Mouse (Mus musculus) induced T-regulatory cell, adult 2 months (primary cell): Measurements from ENCODE around the gene Gm4792.

ENCODE experiments used
- DNase-seq: peaks from one replicate; pipeline ENCODE4 v3.0.0-alpha.2; 2012; ENCODE audit warnings: low read depth

Gene Gm4792

DNA sequence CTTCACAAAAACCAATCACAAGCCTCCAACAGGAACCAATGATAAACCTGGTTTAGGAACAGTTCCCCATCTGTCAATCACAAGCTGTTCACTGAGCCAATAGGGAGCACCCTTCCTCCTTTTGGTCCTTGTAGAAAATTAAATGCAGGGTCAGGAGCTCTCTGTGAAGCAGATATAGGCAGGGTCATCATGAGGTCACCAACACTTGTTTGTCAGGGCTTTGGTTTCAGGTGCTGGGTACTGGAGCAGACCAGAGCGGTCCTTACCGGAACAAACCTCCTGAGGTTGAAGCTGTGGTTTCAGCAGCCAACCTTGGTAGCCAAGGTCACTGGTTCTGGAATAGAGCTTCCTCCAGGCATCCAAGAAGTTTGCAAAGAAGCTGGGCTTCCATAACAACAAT, 798 bp upstream of the Gm4792 start:
- no peak for DNase-seq

DNA sequence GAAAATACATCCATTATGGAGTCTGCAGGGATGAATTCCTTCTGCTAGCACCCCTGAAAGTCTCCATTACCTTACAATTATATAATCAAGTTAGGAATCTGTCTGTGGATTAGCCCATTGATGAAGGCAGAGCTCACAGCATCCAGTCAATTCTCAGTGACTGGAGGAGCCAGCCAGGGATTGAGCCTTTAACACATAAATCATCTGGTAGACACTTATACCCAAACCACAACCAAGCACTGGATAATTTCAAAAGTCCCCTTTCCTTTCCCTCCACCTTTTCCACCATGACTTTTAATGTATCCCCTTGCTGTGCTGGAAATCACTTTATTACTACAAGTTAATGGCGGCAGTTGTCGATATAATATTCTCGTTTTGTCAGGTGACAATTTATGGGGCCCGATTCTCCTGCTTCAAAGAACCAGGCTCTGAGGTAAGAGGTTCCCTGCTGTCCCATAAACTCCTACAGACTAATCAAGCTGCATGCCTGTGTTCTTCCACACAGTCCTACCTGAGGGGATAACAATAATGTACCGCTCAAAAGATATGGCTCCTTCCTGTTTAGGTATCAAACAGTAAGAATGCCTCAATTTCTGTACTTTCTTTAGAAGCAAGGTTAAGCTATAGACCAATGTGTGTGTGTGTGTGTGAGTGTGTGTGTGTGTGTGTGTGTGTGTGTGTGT, 2.4 kb downstream of the Gm4792 start:
- DNase-seq = no peak

DNA sequence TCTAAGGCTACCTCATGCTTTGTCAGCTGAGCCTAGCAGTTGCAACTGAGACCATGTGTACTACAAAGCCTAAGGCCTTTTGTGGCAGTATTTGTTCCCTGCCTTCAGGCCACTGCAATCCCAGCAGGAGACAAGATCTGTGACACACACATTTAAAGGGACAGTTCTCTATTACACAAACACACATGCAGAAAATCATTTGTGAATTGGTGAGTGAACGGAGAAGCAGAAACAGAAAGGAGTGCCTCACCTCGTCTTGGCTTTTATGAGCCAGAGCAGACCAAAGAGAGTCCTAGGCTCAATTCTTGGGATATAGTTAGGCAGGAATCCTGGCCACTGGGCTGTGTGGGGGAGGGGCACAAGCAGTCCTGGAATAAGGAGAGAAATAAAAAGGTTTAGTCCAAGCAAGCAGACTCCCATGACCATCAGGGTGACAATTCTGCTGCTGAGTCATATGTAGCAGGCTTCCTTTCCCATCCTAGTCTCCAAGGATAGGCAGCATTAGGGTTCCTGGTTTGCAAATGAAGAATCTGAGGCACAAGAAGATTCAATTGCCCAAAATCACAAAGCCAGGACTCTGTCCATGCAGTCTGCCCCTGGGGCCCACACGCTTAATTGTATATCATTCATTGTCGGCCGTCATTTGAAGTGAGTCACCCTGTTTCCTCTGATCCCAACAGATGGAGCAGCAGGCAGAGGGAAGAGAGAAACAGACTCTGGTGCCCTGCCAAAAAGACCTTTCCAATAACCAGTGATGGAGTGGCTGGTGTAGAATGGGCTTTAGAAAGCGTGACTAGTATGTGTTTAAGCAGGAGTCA, 3.4 kb downstream of the Gm4792 start:
- DNase-seq = no peak

DNA sequence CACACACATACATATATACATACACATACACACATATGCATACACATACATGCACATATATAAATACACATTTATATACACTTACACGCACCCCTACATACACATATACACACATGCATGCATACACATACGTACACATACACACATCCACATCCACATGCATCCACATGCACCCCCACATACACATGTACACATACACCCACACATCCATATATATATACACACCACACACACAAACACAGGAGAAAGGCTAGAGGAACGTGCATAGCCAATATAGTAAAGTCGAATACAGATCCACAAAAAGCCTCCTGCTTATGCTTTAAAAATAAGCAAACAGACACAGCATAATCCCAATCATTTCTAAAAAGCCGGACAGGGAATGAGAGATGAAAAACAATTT, 4.1 kb downstream of the Gm4792 start:
- DNase-seq = no peak

DNA sequence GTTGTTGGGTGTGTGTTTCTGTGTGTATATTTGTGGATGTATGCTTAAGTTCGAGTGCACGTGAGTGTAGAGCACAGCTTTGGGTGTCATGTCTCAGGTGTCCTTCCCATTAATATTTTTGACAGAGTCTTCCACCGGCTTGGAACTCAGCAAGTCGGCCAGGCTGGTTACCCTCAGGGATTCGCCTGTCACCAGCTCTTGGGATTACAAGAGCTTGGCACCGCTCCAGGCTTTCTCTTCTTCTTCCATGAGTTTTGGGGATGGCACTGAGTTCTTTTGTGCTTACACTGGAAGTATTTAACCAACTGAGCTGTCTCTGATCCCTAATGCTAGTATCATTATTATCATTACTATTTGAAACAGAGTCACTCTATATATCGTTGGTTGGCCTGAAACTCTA, 15.7 kb downstream of the Gm4792 start:
- DNase-seq = no peak

DNA sequence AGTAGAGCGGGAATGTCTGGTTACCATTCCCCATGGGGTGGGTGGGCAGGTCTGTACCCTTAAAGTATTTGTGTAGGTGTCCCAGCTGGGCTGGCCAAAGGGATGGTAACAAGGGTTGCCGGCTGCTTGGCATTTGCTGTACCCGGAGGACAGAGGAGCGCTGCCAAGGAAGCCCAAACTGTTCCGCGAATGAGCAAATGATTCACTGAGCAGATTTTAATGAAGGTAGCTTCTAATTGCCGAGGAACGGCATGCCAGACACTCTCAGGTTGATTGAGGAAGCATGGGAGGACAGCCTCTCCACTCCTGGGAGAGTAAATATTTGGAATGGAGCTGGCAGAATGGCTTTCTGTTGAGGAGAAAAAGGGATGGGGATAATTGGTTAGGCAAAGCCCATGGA, 16.3 kb downstream of the Gm4792 start:
- no peak for DNase-seq

DNA sequence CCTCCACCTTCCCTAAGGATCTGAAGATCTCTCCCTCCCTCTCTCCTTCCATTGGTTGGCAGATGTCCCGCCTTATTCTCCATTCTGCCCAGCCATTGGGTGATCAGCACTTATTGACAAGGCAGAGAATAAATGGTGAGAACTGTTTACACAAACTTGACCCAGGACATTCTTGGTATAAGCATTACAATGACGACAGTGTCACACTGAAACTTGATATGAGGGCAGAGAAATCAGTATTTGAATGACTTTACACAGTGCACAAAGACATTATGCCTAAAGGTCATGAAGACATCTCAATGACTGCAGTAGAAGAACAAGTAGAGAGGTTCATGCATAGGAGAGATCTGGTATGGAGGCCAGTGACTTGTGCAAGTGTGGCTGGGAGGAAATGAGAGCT, 22.0 kb downstream of the Gm4792 start:
- DNase-seq = no peak

DNA sequence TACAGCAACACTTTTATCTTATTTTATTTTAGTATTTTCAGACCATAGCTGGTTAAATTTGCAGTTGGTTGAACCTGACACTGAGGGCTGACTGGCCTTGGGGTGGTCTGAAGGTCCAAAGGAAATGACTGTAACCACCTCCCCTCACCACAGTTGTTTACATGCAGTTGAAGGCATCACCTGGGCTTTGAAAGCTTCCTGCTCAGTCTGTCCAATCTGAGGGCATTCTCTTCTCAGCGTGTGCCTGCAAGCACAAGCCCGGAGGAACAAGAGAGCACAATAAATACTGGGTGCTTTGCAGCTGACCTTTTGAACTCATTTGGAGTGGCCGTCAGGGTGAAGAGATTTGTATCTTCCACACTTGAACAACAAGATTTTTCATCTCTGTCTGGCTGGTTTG, 23.2 kb downstream of the Gm4792 start:
- no peak for DNase-seq

DNA sequence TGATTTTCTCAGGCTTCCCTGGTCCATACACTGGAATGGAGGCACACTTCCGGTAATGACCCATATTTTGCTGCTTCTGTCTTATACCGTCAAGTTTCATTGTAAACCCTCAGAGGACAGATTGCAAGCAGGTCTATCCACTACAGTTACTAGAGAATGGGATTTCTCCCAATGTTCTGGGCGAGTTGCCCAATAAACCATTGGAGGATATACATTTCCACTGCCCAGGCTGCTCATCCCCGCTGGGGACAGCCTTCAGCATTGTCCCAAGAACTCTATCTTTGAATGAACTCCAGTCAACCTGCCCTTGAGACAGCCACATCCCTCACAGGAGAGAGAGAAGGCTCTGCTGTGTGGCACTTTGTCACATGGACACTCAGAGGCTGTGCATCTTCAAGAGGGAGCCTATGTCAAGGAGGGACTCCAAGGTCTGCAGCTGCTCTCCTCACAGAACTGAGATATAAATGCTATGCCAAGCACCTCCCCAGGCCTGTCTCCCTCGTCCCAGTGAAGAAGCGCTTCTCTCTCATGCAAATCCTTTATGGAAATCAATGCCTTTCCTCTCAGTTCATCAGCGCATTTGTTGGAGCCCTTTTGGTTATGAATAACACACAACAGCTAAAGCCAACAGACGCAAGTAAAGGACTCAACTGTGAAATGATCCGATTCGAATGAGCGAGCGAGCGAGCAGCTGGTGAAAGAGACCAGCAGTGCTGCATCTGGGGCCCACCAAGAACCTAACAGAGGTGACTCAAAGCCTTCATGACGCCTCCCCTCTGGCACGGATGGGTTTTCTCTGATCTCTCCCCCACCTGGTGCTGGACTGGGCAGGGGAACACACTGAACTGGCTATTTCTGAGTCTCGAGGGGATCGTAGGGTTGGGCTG, 32.6 kb downstream of the Gm4792 start:
- no peak for DNase-seq

DNA sequence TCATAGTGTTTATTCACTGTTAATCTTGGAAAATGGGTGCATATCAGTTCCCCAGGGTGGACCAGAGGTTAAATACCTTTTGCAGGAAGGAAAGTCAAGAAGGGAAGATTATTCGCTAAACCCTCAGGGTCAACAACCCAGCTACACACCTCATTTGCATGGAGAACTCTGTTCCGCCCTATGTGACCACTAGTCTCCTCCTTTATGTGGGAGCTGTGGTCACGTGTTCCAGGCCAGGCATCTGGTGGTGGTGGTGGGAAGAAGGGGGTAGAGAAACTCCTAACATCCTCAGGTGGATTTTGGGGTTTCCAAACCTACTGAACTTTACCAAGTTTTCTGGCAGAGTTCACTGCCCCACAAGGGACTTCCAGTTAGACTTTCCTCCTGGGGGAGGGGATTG, 35.3 kb downstream of the Gm4792 start:
- DNase-seq = no peak

DNA sequence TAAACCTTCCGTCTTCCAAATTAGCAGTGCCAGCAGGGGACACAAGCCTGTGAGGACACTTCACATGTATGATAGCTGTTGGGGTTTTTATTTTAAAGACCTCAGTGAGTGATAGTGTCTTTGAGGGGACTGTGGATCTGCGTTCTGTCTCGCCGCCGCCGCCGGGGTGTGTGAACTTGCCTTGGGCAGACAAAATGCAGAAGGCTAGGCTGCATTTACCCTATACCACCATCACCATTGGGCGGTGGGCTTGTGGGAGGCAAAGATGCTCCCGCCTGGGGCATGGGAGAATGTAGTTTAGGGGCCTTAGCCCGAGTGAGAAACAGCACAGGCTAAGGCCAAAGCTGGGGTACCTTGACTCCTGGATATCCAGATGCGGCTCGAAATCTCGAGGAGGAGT, 35.9 kb downstream of the Gm4792 start:
- DNase-seq = no peak

DNA sequence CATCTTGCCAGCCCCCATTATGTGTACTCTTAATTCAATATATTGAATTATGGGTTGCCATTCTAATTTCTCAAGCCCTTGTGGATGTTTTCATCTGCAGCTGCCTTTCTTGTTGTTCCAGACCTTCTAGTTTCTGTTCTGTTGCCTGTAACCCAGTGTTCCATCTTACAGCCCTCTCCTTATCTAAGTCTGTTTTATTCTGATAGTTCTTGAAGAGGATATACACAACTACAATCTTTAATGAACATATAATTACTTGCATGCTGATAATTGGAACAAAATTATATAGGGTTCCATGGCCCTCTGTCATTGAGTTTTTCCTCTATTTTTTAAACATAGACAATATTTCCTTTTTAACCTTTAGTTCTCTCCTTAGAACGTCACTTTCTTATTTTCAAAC, 38.0 kb downstream of the Gm4792 start:
- DNase-seq = no peak

DNA sequence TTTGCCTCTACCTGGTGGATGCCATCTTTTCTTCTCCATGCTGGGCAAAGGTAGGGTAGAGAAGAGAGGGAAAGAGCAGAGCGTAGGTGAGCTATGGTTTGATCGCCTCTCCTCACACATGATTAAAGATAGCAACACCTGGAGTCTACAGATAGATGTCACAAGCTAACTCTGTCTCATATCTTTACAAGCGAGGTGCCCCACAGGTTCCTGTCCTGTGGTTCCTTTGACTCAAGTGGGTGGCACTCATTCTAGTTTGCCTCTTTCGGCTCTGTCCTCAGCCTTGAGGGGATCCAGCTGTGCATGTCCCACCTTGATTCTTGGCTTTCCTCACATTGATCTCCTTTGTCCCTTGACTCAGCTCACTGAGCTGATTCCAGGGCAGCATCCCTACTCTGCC, 42.0 kb downstream of the Gm4792 start:
- no peak for DNase-seq

DNA sequence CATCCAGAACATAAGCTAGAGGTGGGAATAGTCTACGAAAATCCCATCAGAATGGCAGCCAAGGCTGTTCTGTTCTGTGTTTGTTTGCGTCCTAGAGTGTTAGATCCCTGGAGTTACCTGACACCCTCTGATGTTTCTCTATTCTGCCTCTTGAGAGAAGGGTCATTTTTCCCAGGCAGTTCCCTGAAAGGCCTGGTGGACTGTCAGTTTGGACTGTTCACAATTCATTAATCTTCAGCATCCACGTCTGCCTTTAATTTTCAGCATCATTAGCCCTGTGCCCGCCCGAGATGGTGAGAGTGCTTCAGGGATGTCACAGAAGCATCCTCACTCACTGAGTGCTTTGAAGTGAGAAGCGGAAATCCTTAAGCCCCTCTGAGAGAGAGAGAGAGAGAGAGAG, 42.8 kb downstream of the Gm4792 start:
- no peak for DNase-seq

DNA sequence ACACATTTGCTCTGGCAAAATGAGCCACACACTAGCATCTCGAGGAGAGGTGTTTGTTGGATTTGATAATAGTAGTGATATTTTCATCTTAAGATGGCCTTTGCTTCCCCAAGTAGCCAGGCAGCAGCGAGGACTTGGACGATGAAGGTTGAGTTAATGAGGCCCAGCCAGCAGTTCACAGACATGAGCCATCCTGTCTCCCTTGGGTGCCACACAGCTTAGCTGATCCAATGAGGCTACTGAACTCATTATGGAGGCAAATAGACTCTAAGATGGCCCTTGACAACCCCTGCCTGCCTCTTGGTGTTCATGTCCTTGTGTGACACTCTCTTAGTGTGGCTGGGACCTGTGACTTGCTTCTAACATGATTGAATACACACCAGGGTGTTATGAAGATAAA, 43.7 kb downstream of the Gm4792 start:
- no peak for DNase-seq

DNA sequence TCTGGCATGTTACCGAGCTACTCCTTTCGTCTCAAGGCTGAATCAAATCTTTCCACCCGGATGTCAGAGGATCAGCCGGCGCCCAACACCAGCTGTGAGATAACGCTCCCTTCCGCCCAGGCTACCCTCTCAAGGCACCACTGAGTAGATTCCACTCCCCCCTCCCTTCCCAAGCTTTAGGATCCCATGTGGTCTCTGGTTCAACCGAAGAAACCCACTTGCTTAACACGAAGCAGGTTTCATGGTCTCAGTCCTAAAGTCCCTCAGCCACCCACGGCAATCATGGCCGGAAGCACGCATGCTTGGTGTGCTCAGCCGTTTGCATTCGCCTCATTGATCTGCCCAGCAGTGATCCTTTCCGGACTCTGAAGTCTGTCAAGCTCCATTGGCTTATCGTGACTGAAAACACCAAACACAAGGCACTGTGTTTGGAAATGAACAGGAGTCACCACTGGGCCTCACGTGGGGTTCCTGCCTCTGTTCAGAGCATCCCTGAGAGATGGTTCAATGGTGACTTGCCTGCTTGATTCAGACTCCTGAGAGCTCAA, 45.2 kb downstream of the Gm4792 start:
- DNase-seq = no peak

DNA sequence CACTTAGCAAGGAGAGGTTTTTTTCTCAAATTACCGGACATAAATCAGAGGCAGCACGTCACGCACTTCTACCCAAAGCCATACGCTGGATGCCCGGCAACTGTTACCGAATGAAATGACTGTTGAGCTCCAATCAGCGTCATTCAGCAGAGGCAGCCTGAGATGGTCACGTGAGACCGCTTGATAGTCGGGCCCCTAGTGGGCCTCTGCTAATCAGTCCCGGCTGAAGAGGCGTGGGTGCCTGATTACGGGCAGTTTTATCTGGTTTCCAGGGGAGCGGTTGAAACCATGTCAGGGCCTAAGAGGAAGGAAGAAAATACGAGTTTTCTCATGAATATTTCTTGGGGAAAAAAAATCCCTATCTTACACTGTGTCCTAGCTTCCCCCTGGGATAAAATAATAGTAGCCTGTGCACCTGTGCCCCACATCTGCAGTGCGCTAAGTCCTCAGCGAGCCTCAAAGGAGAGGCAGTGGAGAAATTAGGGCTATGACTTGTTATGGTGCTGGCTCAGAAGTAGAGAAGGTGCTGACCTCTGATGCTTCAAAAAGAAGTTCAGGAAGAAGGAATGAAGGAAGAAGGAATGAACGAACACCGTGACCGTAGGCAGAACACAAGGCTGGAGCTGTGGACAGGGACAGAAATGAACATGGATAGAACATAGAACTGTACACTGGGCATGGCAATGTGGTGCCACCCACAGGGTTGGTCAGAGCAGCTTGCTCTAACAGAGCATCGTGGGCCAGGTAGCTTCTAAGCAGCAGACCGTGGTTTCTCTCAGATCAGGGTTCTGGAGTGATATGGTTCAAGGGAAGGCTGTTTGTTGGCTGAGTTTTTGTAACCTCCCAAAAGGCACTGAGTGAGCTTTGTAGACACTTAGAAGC, 48.7 kb downstream of the Gm4792 start:
- no peak for DNase-seq

DNA sequence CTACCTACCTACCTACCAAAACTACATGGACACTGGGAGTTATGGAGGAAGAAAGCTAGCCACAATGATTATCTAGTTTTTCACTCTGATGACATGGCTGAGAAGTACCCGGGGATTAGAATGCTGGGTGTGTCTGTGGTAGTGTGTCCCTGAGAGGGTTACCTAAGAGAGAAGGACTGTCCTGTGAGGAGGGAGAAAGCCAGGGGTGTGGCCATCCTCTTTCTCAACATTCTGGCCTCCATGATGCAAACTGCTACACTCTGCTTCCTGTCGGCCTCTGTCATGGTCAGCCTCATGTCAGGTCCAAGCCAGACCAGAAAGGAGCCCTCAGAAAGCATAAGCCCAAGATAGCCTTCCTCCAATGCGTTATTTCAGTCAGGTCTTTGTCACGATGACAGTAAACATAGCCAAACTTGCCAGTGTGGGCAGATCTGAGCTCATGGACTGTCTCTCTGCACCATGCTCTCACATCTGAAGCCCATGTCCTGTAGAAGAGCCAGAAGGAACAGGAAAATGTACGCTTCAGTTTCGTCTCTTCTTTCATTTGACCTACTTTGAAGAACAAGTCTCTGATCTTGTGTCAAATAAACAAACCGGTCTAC, 50.7 kb downstream of the Gm4792 start:
- DNase-seq = no peak
